Mouse (Mus musculus) forebrain, embryonic 12.5 days (tissue): Measurements from ENCODE around the gene Fblim1. TPM values are rescaled to one million over a fixed set of nuclear protein-coding genes. Genes with fewer than 3 reads are reported as not detected.
"Not testable (repeated sequence)": the region's sequence is repeated elsewhere in the genome, so short reads cannot be mapped to it uniquely, and the experiment has no call there.

Source experiments
- ATAC-seq: fragments of 200-750 bp; cut with Nextera tagmentation; 2 replicates; pipeline ENCODE4 v1.8.0; 2017; ENCODE audit warnings: moderate TSS enrichment; ENCODE audit not compliant: low FRiP score
- H3K27ac ChIP-seq: fragments of 300-500 bp; sonication (generic); 2 replicates; pipeline ENCODE4 v1.5.1; 2016; ENCODE audit warnings: mild to moderate bottlenecking
- H3K27me3 ChIP-seq: fragments of 300-500 bp; sonication (generic); 2 replicates; pipeline ENCODE4 v1.6.1; 2016; ENCODE audit warnings: mild to moderate bottlenecking
- H3K36me3 ChIP-seq: fragments of 300-500 bp; sonication (generic); replicated peaks from 2 replicates; pipeline ENCODE4 v1.6.1; 2016; ENCODE audit warnings: mild to moderate bottlenecking
- H3K4me1 ChIP-seq: fragments of 300-500 bp; sonication (generic); 2 replicates; pipeline ENCODE4 v1.6.1; 2016
- H3K4me2 ChIP-seq: fragments of 300-500 bp; sonication (generic); 2 replicates; pipeline ENCODE4 v1.6.1; 2016; ENCODE audit warnings: mild to moderate bottlenecking, moderate library complexity
- H3K4me3 ChIP-seq: fragments of 300-500 bp; sonication (generic); replicated peaks from 2 replicates; pipeline ENCODE4 v1.5.1; 2016; ENCODE audit warnings: mild to moderate bottlenecking
- H3K9ac ChIP-seq: fragments of 300-500 bp; sonication (generic); 2 replicates; pipeline ENCODE4 v1.6.1; 2016; ENCODE audit warnings: mild to moderate bottlenecking
- H3K9me3 ChIP-seq: fragments of 300-500 bp; sonication (generic); 2 replicates; pipeline ENCODE4 v1.6.1; 2016
- WGBS: fragments of 180-500 bp; shearing (Covaris S2); methylation state at CpG from one replicate; pipeline ENCODE4 v1.1.7; 2016; 5-methylcytosine and 5-hydroxymethylcytosine counted together
- polyA plus RNA-seq: library from polyadenylated mRNA; unstranded; fragments of >200 nt; fragmentation: Nextera tagmentation; extraction: Ambion mirVana; gene quantifications from 2 replicates; pipeline ENCODE4 v1.2.1, GENCODE M21; 2016

The Fblim1 gene
- polyA plus RNA-seq, 1 experiment from 2014 or later, result 19.8 TPM

DNA sequence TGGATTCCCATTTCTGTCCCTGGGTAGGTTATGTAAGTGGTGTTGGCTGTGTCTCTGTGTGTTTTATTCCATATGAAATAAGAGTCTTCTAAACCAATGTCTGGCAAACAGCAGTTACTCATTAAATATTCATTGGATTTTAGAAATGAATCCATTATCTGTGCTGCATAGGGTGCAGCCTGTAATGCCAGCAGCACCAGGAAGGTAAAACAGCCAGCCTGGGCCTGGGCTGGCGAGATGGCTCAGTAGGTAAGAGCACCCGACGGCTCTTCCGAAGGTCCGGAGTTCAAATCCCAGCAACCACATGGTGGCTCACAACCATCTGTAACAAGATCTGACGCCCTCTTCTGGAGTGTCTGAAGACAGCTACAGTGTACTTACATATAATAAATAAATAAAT lies 49.7 kb downstream of the Fblim1 start:
- not testable (repeated sequence) for H3K9me3 ChIP-seq, H3K4me2 ChIP-seq, H3K27ac ChIP-seq, H3K4me3 ChIP-seq, ATAC-seq, H3K27me3 ChIP-seq, H3K9ac ChIP-seq, H3K36me3 ChIP-seq
- H3K4me1 ChIP-seq, result peaks cover 19% of the 10 kb centered on the region
- WGBS, result 85% methylated on average over 6 of the region's 6 CpGs

- ATAC-seq, H3K4me3 ChIP-seq, H3K4me2 ChIP-seq, H3K27me3 ChIP-seq, H3K9me3 ChIP-seq, H3K36me3 ChIP-seq, H3K9ac ChIP-seq, H3K27ac ChIP-seq: not testable (repeated sequence)
- WGBS, result 96% methylated on average over 7 of the region's 9 CpGs
- peaks cover 14% of the 10 kb centered on the region for H3K4me1 ChIP-seq
These were observed 51.5 kb downstream of the Fblim1 start for GRCm38 (mm10) chr4:141554255-141554865.

DNA sequence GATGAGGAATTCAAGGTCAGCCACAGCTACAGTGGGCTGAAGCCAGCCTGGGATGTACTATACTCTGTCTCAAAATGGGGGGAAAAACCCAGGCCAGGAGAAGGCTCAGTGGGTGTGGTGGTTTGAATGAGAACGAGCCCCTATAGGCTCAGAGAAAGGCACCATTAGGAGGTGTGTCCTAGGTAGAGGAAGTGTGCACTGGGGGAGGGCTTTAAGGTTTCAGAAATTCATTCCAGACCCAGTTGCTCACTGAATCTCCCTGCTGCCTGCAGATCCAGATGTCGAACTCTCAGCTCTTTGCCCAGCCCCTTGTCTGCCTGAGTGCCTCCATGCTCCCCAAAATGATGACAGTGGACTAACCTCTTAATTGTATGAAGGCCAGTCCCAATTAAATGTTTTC lies 53.4 kb downstream of the Fblim1 start:
- no peak overlapping the region for H3K4me3 ChIP-seq
- peaks cover 7% of the 10 kb centered on the region for H3K4me1 ChIP-seq
- H3K27ac ChIP-seq, result no peak overlapping the region
- no peak for ATAC-seq
- WGBS, result 51% methylated on average over 2 of the region's 2 CpGs
- no peaks in the 10 kb centered on the region for H3K9me3 ChIP-seq
- no peak overlapping the region for H3K4me2 ChIP-seq
- no peaks in the 10 kb centered on the region for H3K36me3 ChIP-seq
- H3K27me3 ChIP-seq, result no peaks in the 10 kb centered on the region; the same call in 1 of the 2 replicates
- no peak overlapping the region for H3K9ac ChIP-seq

DNA sequence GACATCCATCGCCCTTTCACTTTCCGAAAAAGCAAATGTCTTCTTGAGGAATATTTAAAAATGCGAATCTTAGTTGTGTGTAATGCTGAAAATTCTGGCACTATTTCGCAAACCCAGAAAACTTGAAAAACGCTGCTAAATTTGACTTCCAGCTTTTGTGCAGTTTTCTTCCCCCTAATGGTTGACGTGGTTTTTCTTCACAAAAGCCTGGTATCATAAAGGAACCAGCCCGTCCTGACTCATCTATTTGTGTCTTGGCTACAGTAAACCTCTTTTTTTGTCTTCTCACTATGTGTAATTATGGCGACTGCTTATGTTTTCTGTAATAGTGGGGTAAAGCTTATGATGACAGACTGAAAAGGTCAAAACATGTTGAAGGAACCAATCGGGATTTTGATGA lies 58.6 kb downstream of the Fblim1 start:
- peak overlapping the region; percentile 100 for H3K27ac ChIP-seq
- H3K36me3 ChIP-seq, result no peaks in the 10 kb centered on the region
- peaks cover 21% of the 10 kb centered on the region for H3K4me1 ChIP-seq
- no peaks in the 10 kb centered on the region for H3K9me3 ChIP-seq
- H3K9ac ChIP-seq, result peak overlapping the region; percentile 83
- H3K27me3 ChIP-seq, result no peaks in the 10 kb centered on the region
- ATAC-seq, result no peak
- 22% methylated on average over 9 of the region's 9 CpGs for WGBS
- H3K4me3 ChIP-seq, result peak overlapping the region; percentile 75
- peak overlapping the region; percentile 98 for H3K4me2 ChIP-seq

GRCm38 (mm10) chr4:141546334-141547200 lies 59.3 kb downstream of the Fblim1 start:
- H3K27ac ChIP-seq, result peak overlapping the region; percentile 100
- under 1% methylated on average over 69 of the region's 98 CpGs for WGBS
- H3K9me3 ChIP-seq, result no peaks in the 10 kb centered on the region
- no peaks in the 10 kb centered on the region for H3K27me3 ChIP-seq
- ATAC-seq, result peak; percentile 87
- peak overlapping the region; percentile 98 for H3K4me2 ChIP-seq
- H3K4me3 ChIP-seq, result peak overlapping the region; percentile 75
- H3K4me1 ChIP-seq, result peaks cover 28% of the 10 kb centered on the region
- H3K9ac ChIP-seq, result peak overlapping the region; percentile 83
- H3K36me3 ChIP-seq, result no peaks in the 10 kb centered on the region

DNA sequence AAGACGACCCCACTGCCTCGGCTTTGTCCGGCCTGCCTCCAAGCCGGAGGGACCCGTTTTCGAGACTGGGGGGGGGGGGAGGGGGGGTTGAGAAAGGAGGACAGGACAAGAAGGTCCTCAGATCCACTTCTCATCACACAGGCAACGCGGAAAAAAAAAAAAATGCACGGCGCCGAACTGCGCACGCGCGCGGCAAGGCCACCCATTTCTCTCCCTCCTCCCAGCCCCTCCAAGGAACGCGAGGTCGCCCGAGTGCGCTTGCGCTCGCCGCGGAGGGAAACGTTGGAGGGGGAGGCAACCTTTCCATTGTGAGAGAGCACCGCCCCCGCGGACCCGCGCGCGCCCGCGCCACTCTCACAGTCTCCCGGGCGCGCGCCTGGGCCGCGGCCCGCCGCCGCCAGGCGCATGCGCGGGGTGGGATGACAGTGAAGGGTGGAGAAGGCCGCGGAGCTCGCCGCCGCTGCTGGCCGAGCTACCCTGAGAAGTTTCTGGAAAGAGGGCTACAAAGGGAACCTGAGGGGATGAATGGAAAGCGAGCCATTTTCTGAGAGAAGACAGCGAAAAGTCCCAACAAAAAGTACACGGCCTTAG lies 60.1 kb downstream of the Fblim1 start:
- peaks cover 34% of the 10 kb centered on the region for H3K4me1 ChIP-seq
- under 1% methylated on average over 55 of the region's 56 CpGs for WGBS

DNA sequence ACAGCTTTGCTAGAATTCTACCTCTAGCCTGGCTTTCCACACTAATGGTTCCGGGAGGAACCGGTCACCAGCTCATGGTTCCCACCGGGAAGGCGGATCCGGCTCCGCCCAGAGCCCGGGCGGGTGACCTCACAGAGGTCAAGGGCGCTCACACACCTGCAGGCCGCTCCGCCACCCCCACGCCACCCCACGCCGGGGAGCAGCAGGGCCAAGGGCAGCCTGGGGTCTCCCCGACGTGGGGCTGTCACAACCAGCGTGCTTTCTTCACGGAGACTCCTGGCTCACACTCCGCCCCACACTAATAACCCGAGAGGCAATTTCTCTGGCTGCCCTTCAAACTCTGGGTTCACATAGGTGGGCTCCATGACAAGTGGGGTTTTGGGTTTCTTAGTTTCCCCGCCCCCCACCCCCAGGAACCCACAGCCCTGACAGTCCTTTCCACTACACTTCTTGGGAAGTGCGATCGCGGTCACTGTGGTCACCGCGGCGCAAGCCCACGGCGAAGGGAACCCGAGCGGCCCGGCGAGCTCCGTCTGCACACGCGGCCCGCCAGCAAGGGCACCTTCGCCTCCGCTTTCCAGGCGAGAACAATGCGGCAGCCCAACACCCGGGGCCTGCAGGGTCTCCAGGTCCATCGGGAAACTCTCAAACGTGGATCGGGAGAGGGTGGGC lies 60.7 kb downstream of the Fblim1 start:
- Histone ChIP-seq H3K9ac (peak overlapping the region; percentile 75), H3K4me1 (peaks cover 38% of the 10 kb centered on the region), H3K36me3 (no peaks in the 10 kb centered on the region), H3K4me2 (peak overlapping the region; percentile 98), H3K27me3 (no peaks in the 10 kb centered on the region), H3K27ac (peak overlapping the region; percentile 100), H3K9me3 (no peaks in the 10 kb centered on the region), H3K4me3 (peak overlapping the region; percentile 75)
- ATAC-seq, result peak; percentile 3
- 1% methylated on average over 45 of the region's 45 CpGs for WGBS

More for the DNA sequence above, 60.1 kb downstream of the Fblim1 start:
- ATAC-seq, result peak; percentile 76
- H3K9me3 ChIP-seq, result no peaks in the 10 kb centered on the region
- peak overlapping the region; percentile 83 for H3K9ac ChIP-seq
- H3K4me2 ChIP-seq, result peak overlapping the region; percentile 98
- peak overlapping the region; percentile 100 for H3K27ac ChIP-seq
- no peaks in the 10 kb centered on the region for H3K27me3 ChIP-seq
- peak overlapping the region; percentile 75 for H3K4me3 ChIP-seq
- no peaks in the 10 kb centered on the region for H3K36me3 ChIP-seq

GRCm38 (mm10) chr4:141544536-141544935 lies 61.4 kb downstream of the Fblim1 start:
- Histone ChIP-seq H3K27me3 (no peaks in the 10 kb centered on the region), H3K4me2 (peak overlapping the region; percentile 98), H3K4me1 (peaks cover 39% of the 10 kb centered on the region), H3K36me3 (no peaks in the 10 kb centered on the region), H3K9ac (no peak overlapping the region), H3K9me3 (no peaks in the 10 kb centered on the region), H3K4me3 (no peak overlapping the region), H3K27ac (no peak overlapping the region)
- WGBS, result 38% methylated on average over 2 of the region's 2 CpGs
- ATAC-seq, result no peak

- 80% methylated on average over 3 of the region's 3 CpGs for WGBS
- Histone ChIP-seq H3K27me3 (no peaks in the 10 kb centered on the region), H3K4me1 (peaks cover 45% of the 10 kb centered on the region)
These were observed 62.3 kb downstream of the Fblim1 start for GRCm38 (mm10) chr4:141543593-141543992.

DNA sequence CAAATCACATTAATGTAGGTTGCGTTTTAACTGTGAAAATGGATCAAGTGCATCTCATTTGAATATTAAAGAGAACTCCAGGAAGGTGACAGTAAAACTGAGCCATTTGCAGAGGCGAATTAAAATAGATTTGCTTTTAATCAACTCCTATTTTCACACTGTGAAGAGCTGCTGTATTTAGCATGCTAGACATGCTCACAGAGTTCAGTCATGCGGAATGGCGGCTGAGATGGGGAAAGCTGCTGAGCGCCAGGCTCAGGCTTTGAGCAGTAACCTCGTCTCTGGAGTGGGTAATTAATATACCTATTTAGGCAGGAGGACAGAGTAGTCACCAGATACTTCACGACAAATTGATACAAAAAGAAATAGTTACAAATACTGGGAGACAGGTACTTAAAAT lies 64.0 kb downstream of the Fblim1 start:
- no peaks in the 10 kb centered on the region for H3K27me3 ChIP-seq
- no peak overlapping the region for H3K9ac ChIP-seq
- H3K4me2 ChIP-seq, result peak overlapping the region; percentile 6
- peak; percentile 12; the same call in 1 of the 2 replicates for ATAC-seq
- H3K27ac ChIP-seq, result peak overlapping the region; percentile 67
- WGBS, result 6% methylated on average over 7 of the region's 7 CpGs
- H3K36me3 ChIP-seq, result no peaks in the 10 kb centered on the region
- H3K4me1 ChIP-seq, result peaks cover 35% of the 10 kb centered on the region
- no peak overlapping the region for H3K4me3 ChIP-seq
- no peaks in the 10 kb centered on the region for H3K9me3 ChIP-seq

More at GRCm38 (mm10) chr4:141543593-141543992, 62.3 kb downstream of the Fblim1 start:
- Histone ChIP-seq H3K4me2 (no peak overlapping the region), H3K4me3 (no peak overlapping the region), H3K27ac (0 out of 2 replicates have a peak overlapping the region, but pooled peaks have one; percentile 14), H3K9ac (no peak overlapping the region), H3K9me3 (no peaks in the 10 kb centered on the region), H3K36me3 (no peaks in the 10 kb centered on the region)
- ATAC-seq, result no peak

DNA sequence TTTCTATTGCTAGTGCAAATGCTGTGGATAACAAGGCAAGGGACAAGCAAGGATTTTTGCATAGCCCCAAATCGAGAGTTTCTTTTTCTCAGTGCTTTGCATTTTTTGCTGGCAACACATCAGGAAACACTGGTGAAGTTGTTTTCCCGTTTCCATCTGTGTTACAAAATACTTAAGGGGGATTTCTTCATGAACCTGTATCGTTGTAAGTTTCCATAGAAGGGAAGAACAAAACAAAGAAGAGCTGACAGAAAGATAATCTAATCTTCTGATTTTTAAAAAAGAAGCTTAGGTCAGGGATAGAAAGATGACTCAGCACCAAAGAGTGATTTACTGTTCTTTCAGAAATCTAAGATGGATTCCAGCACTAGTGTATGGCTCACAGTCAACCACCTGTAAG lies 65.1 kb downstream of the Fblim1 start:
- H3K4me1 ChIP-seq, result peaks cover 37% of the 10 kb centered on the region
- 76% methylated on average over 3 of the region's 3 CpGs for WGBS
- H3K27me3 ChIP-seq, result no peaks in the 10 kb centered on the region
- no peaks in the 10 kb centered on the region for H3K9me3 ChIP-seq
- H3K27ac ChIP-seq, result 0 out of 2 replicates have a peak overlapping the region, but pooled peaks have one; percentile 67
- no peak overlapping the region for H3K4me3 ChIP-seq
- H3K9ac ChIP-seq, result no peak overlapping the region
- H3K36me3 ChIP-seq, result no peaks in the 10 kb centered on the region
- no peak overlapping the region for H3K4me2 ChIP-seq
- ATAC-seq, result no peak
